Mouse (Mus musculus) gastrocnemius, postnatal 4 days (tissue): Measurements from ENCODE around the gene Prlh. TPM values are rescaled to one million over a fixed set of nuclear protein-coding genes. Genes with fewer than 3 reads are reported as not detected.

Experiments
- DNase-seq, 2 experiments: peaks; one replicate each; pipeline ENCODE4 v3.0.0; 2021 to 2022; ENCODE audit warnings: low spot score in 2 of 2, mixed read lengths in 2 of 2
- long read RNA-seq, 2 experiments: library from polyadenylated mRNA; stranded (forward); transcript quantifications; one replicate each; pipeline ENCODE4 v2.0.0; 2021
- total RNA-seq, 2 experiments: library from RNA; stranded (reverse); gene quantifications; 2 replicates each; pipeline ENCODE4 v1.2.3; 2021

Gene Prlh
- not detected for total RNA-seq
- long read RNA-seq, experiment 1, result 0 reads
- long read RNA-seq, experiment 2, result 0 reads

DNA sequence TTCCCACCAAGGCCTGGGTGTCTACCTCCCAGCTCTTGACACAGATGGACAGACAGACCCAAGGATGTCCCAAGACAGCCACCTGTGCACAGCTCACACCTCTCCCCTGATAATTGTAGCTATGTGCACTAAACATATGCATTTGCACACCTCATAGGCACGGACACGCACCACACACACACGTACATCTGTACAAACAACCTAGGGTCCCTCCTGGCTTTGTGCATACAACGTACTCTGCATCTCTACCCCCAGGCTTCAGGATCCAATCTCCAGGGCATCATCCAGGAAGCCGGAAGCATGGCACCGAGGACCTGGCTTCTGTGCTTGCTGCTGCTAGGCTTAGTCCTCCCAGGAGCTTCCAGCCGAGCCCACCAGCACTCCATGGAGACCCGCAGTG lies at the start of gene Prlh:
TSS of gene Prlh (plus strand) at position 301 of the 400 bp plus-strand sequence.
- DNase-seq, result no peak

DNA sequence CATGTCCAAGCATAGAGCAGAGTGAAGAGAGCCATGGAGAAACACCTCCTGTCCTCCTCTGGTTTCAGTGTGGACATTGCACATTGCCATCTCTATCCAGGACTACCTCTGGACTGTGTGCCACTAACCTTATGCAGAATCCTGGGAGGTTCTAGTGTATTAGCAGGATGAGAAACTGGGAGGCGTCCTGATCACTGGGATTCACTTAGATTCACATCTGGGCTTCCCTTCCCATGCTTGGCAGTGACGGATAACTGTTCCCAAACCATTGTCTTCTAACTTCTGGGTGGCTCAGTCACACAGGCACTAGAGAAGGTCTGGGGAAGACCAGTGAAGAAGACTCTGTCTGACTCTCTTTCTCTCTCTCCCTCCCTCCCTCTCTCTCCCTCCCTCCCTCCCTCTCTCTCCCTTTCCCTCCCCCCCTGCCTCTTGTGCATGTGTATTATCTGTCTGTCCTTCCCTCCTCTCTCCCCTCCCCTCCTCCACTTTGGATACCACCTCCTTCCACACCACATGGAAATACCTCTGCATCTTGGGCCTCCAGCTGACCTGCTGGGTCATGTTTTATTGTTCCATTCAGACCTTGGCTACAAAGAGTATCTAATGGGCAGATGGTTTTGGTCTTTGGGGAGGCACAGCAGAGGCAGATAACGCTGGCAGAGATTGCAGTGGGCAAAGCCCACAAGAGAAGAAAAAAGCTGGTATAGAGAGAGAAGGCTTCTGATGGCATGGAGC lies 49.5 kb upstream of the Prlh start:
- no peak for DNase-seq

DNA sequence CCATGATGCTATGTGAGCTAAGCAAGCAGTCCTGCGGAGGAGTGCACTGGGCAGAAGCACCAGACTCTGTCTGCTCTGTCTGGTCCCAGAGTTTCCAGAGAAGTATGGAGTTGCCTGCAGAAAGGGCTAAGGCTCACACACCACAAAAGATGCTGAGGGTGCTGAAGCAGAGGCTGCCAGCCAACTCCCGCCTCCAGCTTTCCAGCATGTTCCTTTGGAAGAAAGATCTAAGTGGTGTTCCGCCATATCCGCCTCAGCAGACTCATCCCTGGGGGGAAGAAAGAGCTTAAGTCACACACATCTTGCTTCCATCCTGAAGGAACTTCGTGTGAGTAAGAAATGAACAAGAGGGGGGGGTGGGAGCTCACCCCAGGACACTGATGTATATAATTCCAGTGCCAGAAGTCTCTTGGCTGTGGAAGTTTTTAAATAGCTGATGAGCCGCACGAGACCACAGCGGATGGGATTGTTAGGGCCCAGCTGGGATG lies 48.9 kb upstream of the Prlh start:
- peak in 1 of 2 experiments; percentile 48 for DNase-seq

DNA sequence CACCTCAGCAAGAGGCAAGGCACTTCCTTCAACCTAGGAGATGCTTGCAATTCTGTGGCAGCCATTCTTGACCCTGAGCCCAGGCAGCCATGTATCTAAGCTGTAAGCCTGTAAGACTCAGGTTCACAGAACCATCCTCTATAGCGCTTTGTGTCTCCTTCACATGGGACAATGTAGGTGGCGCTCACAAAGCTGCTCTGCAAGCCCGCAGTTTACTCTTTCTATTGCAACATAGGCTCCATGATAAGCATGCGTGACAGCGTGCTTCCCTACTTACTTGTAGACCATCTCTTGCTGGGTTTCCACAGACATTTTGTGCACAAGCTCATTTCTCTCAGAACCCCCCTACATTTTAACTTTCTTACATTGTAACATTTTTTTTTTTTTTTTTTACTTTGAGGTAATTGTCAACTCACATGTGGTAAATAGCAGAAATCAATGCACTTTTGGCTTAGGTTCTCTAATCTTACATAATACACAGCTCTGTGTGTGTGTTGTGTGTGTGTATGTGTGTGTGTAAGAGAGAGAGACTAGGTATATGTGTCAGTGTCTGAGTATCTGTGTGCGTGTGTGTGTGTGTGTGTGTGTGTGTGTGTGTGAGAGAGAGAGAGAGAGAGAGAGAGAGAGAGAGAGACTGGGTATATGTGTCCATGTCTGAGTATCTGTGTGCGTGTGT lies 48.0 kb upstream of the Prlh start:
- DNase-seq, result no peak

DNA sequence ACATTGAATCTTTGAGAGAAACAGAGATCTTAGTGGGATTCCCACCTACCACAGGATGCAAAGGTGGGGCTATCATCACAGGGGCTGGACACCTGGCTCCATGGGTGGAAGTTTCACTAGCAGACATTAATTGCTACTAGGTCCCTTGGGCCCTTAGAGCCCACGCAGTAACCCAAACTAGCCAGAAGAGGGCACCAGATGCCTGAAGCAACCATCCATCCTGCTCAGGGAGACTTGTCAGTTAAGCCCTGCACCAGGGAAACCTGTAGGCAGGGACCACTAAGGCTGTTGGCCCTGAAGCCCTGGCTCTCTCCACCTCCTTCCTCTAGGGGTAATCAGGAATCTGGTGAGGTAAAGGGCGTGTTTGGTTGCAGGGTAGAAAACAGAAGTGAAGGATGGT lies 46.6 kb upstream of the Prlh start:
- DNase-seq, result no peak

DNA sequence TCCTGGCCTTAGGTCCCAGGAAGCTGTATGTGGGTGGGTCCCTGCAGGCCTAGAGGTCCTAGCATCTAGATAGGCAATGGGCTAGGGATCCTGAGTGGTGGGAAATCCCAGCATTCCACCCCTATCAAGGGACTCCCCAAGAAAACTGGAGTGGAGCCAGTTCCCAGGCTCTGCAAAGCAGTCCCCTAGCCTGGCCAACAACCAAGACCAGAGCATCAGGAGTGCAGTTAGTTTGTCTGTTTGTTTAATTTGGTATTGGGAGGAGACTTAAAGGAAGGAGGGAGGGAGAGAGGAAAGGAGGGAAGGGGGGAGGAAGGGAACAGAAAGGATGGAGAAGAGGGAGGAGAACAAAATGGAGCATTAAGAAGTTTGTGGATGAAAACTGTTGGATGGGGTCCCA lies 43.7 kb upstream of the Prlh start:
- DNase-seq, result peak in 1 of 2 experiments; percentile 52

DNA sequence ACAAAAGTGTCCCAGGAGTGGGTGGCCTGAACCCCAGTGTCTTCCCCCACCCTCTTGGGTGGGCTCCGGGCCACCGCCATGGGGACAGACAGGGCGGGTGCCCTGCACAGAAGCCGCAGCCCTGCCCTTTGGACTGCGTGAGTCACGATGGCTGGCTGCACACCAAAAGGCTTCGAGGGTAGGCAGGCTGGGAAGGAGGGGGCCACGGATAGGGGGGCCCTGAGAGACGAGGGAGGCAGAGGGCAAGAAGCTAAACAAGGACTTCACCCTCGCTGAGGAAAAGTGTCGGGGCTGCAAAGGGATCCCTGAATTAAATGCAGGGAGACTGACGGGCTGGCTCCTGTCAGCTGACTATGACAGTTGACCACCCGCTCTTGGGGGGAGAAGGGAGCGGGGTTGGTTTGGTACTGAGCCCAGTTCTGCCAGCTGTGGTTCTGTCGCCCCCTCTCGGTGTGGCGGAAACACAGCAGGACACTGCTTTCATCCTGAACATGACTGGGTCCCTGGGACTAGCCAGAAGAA lies 43.2 kb upstream of the Prlh start:
- DNase-seq, result peak; percentile 17 to 62

DNA sequence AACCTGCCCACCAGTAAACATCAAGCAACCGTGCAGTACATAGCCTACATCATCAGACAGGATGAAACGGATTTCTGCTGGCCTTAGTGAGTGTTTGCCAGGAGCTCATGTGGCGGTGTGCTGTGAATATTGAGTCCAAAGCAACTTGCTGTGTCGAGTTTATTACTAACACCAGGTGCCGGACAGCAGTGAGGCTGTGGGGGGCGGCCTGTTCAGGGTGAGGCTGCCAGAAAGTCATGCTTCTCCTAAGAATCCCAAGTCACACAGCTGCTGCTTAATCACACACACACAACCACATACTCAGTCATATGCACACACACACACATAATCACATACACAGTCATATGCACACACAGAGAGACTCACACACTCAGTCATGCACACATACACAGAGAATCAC lies 39.7 kb upstream of the Prlh start:
- no peak for DNase-seq

DNA sequence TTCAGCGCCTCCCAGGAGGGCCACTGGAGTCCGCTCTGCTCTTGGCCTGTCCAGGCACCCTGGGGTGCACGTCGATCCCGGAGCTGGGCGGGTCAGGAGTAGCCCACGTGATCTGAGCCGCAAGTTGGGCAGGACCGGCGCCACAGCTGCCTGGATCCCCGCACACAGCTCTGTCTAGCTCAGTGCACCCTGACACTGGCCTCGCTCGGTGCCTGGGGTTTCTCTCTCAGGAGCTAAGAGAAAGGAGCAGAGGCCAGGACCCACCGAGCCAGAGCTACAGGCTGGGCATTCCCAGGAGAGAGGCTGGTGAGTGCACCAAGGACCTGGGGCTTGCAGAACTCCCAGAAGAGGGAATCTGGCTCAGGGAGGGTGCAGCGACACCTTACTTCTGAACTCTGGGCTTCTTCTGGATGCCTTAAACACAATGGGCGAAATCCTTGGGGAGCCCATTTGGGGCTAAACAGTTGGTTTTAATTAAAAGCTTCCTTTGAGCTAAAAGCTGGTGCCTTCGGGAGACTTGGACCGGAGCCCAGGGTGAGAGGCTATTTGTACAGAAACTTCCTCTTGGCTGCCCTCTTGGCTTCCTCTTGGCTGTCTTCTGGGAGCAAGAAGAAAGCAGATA lies 37.8 kb upstream of the Prlh start, which contains the start of gene Mlph:
TSS of gene Mlph (plus strand) at position 138 of the 622 bp plus-strand sequence.
- peak in 1 of 2 experiments; percentile 43 for DNase-seq

DNA sequence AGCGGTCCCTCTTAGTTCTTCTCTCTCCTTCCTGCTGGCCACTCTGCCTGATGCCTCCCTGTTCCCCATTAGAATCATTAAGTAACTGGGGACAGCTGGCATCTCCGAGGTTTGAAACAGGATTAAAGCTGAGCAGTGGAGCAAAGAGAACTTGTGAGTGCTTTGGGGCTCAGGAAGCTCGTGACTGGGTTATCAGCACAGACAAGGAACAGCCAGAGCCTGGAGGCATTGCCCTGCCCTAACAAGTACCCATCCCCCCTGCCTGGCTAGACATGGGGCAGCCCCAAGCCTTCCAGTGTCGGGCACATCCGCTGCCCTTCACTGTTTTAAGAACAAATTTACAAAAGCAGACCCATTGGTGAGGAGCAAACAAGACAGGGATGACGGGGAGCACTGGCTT lies 35.4 kb upstream of the Prlh start:
- DNase-seq, result no peak

DNA sequence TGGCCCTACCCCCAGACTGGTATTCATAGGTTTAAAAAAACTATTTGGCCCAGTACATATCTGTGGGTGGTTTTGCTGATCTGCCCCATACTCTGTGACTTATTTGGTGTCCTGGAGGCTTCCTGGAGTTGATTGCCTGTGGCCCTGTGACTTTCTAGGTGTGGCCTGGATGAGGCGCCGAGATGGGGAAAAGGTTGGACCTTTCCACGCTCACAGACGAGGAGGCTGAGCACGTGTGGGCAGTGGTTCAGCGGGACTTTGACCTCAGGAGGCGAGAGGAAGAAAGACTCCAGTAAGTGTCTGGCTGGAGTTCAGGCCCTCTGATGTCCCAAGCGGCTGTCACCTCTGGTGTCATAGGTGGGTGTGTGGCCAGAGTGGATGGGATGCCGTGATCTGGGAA lies 31.2 kb upstream of the Prlh start:
- no peak for DNase-seq

DNA sequence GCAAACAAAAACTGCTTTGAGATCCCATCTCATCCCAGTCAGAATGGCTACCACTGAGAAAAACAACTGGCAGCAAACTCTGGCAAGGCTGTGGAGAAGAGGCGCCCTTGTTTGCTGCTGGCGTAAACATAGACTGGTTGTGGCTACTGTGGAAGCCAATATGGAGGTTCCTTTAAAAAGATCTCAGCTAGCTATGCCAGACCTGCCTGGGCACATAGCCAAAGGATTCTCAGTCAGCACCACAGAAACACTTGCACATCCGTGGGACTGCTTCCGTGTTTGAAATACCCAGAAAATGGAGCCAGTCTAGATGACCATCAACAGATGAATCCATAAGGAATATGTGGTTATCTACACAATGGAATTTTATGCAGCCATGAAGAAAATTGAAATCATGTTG lies 26.9 kb upstream of the Prlh start:
- no peak for DNase-seq

DNA sequence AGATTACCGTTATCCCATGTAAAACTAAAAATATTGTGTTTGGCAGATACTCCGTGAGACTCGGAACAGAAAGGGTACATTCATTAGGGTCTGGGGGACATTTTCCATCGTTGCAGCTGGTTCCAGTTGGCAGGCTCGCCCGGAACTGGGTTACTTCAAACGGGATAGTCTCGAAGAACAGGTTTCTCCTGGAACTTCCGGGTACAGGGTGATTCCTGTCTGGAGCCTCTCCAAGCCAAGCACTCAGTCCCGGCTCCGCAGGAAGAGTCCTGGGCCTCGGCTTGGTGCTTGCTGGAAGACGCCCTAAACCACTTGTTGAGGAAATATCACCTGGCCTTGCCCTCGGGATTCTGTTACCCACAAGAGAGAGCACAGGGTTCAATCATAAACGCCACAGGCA lies 25.6 kb upstream of the Prlh start:
- DNase-seq, result no peak

DNA sequence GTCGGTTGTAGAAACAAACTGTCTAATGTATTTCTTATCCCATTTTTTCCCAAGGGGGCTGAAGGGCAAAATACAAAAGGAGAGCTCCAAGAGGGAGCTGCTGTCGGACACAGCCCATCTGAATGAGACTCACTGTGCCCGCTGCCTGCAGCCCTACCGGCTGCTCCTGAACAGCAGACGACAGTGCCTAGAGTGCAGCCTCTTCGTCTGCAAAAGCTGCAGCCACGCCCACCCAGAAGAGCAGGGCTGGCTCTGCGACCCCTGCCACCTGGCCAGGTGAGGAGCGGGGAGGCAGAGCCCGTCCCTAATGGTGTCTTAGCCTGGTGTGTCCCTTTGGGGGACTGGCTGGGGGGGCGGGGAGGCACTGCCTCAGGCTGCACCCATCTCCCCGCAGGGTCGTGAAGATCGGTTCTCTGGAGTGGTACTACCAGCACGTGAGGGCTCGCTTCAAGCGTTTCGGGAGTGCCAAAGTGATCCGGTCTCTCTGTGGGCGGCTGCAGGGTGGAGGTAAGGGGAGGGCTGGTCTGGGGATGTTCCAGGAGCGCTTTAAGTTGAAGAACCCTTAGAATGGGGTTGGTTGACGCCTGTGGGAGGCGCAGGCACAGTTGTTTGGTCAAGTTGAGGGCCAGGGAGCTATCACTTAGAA lies 24.9 kb upstream of the Prlh start:
- no peak for DNase-seq

DNA sequence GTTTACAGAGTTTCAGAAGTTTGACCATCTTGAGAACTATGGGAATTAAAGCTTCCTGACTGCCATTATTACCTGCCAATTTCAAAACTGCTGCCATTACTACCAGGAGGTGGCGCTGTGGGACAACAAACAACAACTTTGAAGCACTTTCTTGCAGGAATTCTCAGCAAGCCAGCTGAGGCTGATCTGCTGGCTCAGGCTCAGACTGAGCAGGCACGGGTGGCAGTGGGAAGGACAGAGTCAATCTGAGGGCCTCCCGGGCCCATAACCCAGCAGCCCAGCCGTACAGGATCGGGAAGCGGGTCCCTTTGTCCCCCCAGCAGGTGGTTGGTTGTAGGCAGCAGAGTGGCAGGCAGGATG lies 24.4 kb upstream of the Prlh start:
- DNase-seq, result peak; percentile 66 to 84

DNA sequence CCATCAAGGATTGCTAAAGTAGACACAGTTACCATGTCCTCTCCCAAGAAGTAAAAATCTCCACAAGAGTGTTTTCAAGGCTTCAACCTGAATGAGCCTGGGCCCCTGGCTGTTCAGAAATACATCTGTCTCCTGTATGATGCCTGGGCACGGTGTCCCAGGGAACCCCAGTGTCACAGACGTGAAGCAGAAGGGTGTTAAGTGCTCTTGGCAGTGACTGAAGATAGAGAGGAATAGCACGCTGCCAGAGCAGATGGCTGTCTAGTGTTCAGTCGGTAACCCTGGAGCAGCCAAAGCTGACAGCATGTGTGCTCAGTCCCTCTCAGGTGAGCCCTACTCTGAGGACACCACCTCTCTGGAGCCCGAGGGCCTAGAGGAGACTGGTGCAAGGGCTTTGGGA lies 19.9 kb upstream of the Prlh start:
- no peak for DNase-seq

DNA sequence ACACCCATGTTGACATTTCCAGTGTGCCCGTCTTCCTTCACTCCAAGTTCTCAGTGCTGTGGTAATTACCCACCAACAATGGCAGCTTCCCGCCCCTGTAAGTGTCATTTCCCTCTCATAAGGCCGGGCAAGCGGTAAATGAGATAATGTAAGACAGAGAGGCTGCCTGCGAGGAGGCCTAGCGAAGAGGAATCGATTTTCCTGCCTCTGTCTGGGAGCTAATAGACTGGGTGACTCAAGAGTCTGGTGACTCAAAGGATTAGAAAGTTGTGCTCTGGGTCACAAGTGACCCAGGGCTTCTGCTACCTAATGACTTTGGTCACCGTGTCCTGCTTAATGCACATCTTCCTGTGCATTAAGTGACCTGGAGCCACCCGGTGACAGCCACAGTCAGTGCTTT lies 15.9 kb upstream of the Prlh start:
- DNase-seq, result no peak

DNA sequence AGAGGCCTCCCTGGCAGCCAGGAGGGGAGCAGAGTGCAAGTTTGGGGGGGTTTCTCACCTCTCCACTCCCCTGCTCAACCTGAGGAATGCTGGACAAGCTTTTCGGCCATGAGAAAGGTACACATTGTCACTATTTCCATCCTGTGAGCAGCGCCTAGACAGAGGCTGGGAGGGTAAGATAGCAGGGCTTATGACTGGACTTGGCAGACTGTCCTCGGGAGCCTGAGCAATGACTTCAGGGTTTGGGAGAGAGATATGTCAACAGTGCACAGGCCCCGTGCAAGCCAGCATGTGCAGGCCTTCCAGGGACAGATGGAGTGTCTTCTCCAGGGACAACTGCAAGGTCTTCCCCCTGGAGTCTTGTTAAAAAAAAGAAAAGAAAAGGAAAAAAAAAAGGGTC lies 12.9 kb upstream of the Prlh start:
- no peak for DNase-seq

DNA sequence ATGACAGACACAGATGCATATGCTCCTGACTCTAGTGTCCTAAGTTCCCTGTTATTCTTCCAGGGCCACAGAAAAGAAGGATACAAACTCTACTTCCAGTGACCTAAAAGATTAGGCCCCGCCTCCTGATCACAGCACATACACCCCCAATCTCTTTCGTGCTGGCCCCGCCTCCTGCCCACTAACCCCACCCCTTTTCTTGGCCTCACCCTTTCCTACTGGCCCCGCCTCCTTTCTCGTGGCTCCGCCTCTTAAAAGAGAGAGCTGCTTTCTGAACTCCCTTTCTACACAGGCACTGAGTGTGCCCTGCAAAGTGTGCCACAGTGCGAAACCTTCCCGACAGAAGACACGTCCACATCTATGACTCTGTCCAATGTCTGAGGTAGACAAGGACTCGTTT lies 7.7 kb upstream of the Prlh start:
- no peak for DNase-seq

DNA sequence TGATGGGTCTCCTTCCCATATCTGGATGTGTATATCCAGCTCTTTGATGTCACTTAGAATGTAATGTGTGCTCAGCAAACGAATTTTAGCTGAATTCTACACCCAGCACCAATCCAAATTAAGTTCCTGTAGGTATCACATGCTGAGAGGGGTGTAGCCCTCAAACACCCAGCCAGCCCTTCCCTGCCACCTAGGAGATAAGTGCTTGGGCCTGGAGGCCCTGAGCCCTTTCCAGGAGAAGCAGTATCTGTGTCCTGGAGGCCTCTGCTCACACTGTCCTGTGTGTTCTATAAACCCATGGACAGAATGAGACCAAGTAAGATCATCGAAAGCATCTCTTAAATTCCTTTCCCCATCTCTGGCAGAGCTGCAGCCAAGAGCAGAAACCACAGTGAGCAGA lies 5.7 kb upstream of the Prlh start:
- no peak for DNase-seq

DNA sequence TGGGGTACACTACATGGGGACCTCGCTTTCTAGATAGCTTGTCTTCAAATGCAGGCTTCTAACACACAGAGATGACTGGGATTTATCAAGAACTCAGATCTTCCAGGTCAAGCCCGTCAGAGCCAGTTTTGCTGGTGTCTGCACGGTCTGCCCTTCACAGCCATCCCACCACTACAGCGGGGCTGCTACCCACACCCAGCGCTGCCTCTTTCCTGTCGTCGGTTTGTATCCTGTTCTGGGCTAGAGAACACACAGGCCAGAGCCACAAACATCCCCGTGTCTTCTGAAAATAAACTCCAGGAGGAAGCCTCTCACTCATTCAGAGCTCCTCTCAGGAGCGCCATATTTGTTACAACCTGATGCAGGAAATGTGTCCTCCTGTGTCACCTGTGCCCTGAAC lies 3.6 kb upstream of the Prlh start:
- no peak for DNase-seq

DNA sequence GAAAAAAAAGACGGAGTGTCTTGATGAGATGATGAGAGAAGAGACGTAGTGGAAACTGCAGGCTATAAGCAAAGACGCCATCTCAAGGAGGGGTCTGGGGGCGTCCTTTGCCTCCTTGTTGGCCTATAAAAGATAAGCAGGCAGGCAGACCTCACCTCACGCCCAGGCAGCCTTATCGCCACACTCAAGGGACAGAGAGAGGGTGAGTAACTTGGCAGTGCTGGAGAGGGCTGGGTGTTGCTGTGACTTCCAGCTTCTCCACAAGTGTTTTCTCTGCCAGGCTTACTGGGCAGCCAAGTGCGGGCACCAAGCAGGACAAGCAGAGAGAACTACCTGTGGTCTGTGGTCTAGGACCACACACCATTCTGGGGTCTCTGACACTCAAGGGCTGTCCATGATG lies 1.2 kb upstream of the Prlh start:
- DNase-seq, result no peak
